Mouse (Mus musculus): ENCODE results near the gene Fndc3b. TPM values are rescaled to one million over a fixed set of nuclear protein-coding genes. Genes with fewer than 3 reads are reported as not detected.

The Fndc3b gene
- polyA plus RNA-seq, 1 experiment from 2014 or later = 4.0 TPM

GRCm38 (mm10) chr3:27709096-27709905 is 1.8 kb downstream of the Fndc3b start:
- no peak for DNase-seq (ENCODE audit: low spot score)

GRCm38 (mm10) chr3:27708581-27708980 is 2.5 kb downstream of the Fndc3b start:
- DNase-seq (ENCODE audit: low spot score) = no peak

DNA sequence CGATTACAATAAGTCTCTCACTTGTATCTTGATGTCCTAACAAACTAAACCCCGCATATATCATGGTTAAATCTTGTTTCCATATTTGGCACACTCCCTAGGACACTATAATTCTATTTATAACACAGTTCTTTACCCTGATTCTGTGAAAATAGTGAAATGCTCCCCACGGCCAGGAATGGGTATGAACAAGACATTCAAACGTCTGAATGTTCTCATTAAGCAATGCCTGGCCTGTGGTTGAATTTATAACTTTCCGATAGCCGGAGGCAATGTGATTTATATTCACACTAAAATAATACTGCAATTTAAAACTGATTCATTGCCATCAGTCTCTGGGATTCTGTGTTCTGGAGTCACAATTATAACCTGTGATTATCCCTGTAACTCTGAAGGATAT is 5.3 kb downstream of the Fndc3b start:
- DNase-seq (ENCODE audit: low spot score) = no peak

DNA sequence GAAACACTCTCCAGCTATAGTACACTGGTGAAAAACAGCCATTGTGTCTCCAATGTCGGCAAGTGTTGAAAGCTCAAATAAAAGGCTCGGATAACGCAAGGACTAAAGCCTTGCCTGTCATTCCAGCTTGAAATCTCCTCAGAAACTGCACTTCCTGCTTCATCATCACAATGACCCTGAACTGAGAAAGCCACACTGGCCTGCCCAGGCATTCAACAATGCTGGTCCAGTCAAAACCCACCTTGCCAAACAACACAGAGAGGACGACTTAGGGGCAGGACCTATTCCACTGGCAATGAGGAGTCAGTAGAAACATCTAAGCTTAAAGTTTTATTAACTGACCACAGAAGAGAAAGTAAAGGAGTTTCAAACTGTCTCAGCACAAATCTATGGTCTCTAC is 6.1 kb downstream of the Fndc3b start:
- no peak for DNase-seq (ENCODE audit: low spot score)

DNA sequence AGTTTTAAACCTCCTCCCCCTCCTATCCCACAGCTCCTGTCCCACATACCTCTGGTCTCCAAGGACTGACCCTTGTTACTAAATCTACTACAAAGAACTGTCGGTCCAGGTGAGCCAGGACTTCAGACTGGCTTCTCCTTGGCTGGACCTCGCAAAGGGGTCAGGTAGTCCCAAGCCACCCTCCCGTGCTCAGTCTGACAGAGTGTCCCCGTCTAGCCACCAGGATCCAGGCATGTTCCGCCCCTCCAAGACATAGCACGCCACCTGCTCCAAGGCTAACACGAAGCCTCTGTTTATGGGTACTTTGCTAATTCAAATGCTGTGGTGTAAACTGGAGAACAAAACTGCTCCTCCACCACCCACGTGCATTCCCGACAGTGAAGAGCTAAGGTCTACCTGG is 6.5 kb downstream of the Fndc3b start:
- DNase-seq (ENCODE audit: low spot score) = no peak

- no peak for DNase-seq (ENCODE audit: low spot score)
Measured at GRCm38 (mm10) chr3:27703531-27703930, 7.6 kb downstream of the Fndc3b start.

GRCm38 (mm10) chr3:27703081-27703480 is 8.0 kb downstream of the Fndc3b start:
- no peak for DNase-seq (ENCODE audit: low spot score)

GRCm38 (mm10) chr3:27698671-27699070 is 12.4 kb downstream of the Fndc3b start:
- no peak for DNase-seq (ENCODE audit: low spot score)

DNA sequence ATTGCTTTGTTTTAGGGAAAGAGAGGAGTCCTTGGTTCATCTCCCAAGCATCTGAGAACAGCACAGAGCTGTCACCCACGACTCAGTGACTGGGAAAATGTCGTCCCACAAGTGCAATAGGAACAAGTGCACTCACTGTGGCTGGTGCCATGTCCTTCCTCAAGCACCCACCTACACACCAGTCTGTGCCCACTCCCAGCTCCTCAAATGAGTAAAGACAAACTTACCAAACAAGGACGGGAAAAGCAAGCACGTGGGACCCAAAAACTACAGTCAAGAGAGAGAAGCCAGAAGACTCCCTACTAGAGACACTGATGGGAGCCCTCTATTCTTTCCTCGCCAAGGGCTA is 14.7 kb downstream of the Fndc3b start:
- DNase-seq (ENCODE audit: low spot score) = no peak

DNA sequence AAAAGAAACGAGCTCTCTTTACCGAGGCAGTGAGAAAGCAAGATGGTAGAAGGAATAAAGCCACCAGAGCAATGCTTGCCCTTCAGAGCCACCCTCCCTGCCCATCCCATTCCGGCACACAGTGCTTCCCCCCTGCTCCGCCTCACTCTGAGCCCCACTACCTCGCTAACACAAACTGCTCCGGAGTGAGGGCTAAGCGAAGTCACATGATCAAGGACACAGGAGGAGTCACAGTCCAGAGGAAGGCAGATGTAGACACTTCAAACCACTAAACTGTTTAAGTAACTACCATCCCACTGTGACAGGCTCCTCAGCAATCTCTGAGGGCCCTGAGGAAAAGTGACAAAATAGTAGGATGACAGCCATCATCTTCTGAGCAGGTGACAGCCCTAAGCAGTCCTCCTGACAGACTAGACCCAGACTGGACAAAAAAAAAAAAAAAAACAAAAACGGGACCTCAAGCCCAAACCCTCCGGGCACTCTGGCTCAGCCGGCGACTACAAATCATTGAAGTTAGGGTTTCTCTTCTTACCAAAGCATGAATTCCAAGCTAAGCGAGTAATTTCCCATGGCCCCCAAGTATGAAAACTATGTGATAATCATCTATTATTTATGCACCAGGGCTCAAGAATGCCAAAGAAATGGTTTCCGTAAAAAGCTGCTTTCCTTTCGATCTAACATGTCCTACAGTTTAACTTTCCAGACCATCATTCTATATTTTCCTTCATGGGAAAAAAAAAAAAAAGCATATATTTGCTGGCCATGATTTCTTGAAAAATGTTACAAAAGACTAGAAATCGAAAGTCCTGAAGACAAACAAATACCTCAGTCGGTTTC is 15.3 kb downstream of the Fndc3b start:
- no peak for DNase-seq (ENCODE audit: low spot score)

DNA sequence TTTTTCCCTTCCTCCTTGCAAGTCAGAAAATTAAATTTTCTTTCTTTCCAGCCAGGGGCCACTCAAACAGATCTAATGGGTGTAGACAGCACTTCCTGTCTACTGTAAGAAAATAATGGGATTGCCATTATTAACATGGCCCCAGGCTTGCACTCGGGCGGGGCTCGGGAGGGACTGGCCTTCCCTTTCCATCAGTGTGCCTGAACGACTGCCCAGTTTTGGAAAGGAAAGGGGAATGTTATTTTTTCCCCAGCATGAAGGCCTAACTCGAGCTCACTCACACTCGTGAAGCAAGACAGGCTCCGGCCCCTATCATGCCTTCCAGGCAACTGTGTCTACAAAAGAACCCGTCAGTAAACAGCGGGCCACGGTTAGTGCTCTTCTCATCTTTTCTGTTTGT is 16.5 kb downstream of the Fndc3b start:
- DNase-seq (ENCODE audit: low spot score) = no peak

DNA sequence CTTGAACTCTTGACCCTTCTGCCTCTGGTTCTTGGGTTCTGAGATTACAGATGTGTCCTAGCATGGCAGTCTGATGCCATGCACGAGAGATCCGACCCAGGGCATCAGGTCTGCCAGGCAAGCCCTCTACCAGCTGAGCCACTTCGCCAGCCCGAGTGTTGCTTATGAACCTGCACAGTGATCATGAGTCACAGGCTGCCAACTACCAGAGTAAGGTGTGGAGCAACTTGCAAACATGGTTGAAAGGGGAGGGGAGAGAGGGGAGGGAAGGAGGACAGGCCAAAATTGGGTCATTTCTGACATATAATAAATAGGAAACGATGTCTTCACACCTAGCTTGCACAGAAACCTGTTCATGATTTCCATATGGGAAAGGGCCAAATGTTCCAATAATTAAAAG is 17.0 kb downstream of the Fndc3b start:
- DNase-seq (ENCODE audit: low spot score) = no peak

GRCm38 (mm10) chr3:27691486-27692160 is 19.5 kb downstream of the Fndc3b start:
- no peak for DNase-seq (ENCODE audit: low spot score)

- no peak for DNase-seq (ENCODE audit: low spot score)
Measured at GRCm38 (mm10) chr3:27690030-27690429, 21.1 kb downstream of the Fndc3b start.

DNA sequence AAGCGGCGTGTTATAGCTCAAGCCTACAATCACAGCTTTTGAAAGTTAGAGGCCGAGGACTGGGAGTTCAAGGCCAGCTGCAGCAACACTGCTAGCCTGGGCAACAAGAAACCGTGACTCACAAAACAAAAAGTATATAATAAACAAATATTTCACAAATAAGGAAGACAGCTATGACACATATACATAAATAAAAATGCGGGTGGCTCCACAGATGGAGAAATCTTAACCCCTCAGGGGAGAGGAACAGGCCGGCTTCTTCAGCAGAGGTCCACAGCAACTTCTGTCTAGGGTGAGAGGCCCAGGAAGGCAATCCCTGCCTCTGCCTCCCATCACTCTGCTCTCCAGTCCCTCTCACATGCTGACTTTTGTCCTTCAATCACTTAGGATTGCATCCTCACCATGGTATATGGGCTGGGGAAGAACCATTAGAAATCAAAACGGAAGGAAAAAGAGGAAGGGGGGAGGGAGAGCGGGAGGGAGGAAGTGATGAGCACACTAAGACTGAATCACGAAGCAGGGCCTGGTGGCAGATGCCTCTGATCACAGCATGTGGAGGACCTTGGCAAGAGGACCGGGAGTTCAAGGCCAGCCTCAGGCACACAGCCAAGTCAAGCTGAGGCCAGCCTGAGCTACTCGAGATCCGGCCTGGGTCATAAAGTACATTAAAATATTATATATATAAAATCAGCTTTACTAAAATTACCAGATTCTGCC is 21.8 kb downstream of the Fndc3b start:
- DNase-seq (ENCODE audit: low spot score) = no peak

DNA sequence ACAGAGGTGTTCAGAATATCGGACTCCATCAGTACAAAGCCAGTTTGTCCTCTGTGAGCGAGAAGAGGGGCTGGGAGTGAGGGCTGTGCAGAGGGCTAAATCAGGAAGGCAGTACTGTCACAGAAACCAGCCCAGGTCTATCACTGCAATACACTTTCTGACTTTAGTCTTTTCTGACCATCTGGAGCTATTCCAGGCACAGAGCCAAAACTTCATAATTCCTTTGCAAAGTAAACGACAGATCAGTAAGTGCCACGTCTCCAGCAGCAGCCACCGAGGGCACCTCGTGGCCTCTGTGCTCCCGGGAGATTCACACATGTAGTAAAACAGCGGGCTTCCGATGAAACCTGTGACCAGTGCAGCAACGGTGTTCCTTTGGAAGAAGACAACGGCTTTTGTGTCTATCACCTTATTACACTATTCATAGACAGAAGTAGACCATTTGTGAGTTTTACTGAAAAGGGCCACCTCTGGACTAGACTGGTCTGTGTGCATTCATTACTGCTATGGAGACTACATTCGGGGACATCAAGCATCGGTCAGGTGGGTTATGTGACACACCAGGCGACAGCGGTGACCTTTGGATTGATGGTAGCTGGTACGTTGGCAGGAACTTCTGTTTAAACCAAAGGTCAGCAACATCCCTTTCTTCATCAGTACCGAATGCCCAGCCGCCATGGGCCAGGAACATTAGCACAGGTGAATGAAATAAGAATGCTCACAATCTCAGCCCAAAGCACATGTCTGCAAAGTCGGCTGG is 24.2 kb downstream of the Fndc3b start:
- DNase-seq (ENCODE audit: low spot score) = no peak

DNA sequence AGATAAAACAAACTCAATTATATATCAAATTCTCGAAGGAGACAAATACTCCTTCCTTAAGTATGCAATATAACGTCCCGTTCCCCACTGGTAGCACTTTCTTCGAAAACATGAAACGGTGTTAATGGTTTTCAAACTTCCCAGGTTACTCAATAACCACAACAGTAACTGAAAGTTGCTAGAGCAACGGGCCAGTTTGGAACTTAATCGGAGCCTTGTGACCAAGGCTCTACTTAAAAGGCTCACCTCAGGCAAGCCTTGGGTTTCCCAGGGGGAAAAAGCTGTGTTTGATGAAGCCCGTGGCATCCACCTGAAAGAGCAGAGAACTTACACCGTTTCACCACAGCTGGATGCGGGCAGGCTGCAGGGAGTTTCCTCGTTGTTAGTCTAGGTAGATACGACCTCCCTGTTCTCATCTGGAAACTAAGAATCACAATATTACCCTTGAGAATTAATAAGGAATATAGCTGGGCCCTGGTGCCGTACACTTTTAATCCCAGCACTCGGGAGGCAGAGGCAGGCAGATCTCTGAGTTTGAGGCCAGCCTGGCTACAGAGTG is 25.4 kb downstream of the Fndc3b start:
- DNase-seq (ENCODE audit: low spot score) = no peak

DNA sequence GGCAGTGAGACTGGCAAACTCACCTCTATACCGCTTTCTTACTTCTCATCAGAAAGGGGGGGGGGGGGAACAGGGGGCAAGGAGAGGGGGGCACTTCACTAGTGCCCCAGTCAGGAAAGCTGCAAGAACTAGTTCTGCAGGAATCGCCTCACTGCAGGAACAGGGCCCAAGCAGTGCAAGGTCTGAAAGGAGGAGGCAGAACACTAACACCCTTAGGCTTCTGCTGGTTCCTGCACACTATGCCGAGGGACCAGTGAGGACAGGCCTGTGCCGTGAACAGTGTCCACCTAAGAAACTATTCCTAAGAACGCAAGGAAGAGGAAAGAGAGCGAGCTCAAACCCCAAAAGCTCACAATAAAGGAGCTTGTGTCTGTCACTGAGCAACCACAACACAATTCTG is 26.0 kb downstream of the Fndc3b start:
- DNase-seq (ENCODE audit: low spot score) = no peak

- no peak for DNase-seq (ENCODE audit: low spot score)
Measured at GRCm38 (mm10) chr3:27683374-27683773, 27.7 kb downstream of the Fndc3b start.

- DNase-seq (ENCODE audit: low spot score) = no peak
Measured at GRCm38 (mm10) chr3:27677574-27677973, 33.5 kb downstream of the Fndc3b start.

Data from thymus, postnatal 0 days (tissue).